In genomic region chr14:102510387-102510786, GRCm38 (mm10) we compare ENCODE assay signal across 7 mouse cellular contexts.
DNase-seq lines count a peak whose midpoint lies in the region; TF ChIP-seq lines count a peak whose summit lies in the region.

No protein-coding gene starts in this region.

- no peaks in the 10 kb centered on the region for H3K27me3 ChIP-seq in CH12.LX (replicated peaks)

- DNase-seq in CH12.LX (ENCODE audit: extremely low read depth) (peak; percentile 71), NIH3T3 (ENCODE audit: low read depth) (peak; percentile 69)
- peak; percentile 25 for DNase-seq in cerebellum, adult 9-11 months
- DNase-seq in gastrocnemius, postnatal 10 days = peak; percentile 68
- DNase-seq in layer of hippocampus, adult 8-10 months (ENCODE audit: low spot score in 2 of 2) = peak; percentile 17 to 54
- DNase-seq in lung, postnatal 36 days = peak; percentile 52
- DNase-seq in skeletal muscle tissue, adult 2 months (ENCODE audit: low read depth, low spot score) = peak; percentile 28

- no peaks in the 10 kb centered on the region for H3K36me3 ChIP-seq in CH12.LX (replicated peaks in 1 of 2; ENCODE audit: control insufficient read depth in 1 of 2, insufficient read depth in 1 of 2, low read length in 1 of 2)

- TF ChIP-seq EP300 in CH12.LX (IDR thresholded peaks at IDR 0.05; ENCODE audit: low read length) = no peak

- H3K4me2 ChIP-seq in CH12.LX (ENCODE audit: insufficient read depth, low read depth, poor library complexity, severe bottlenecking) = no peak overlapping the region

- H3K9me3 ChIP-seq in CH12.LX (replicated peaks; ENCODE audit: low read length) = no peaks in the 10 kb centered on the region

- H3K4me3 ChIP-seq in CH12.LX (replicated peaks in 1 of 3; ENCODE audit: low read depth in 2 of 3, low read length in 2 of 3, poor library complexity in 1 of 3) = no peak overlapping the region

- peak; percentile 91 for TF ChIP-seq RAD21 in CH12.LX (IDR thresholded peaks at IDR 0.05; ENCODE audit: low read depth, low read length)

- no peak overlapping the region for H3K9ac ChIP-seq in CH12.LX (ENCODE audit: insufficient read depth, low read depth)

- dilution Hi-C loops in CH12.LX (cut with MboI; ENCODE audit: extremely low pct_ligation_motif_present, extremely low pct_unique_long_range_greater_than_20kb, low sequenced_read_pairs) = no loop called here

- peak; percentile 81 to 88 for TF ChIP-seq CTCF in CH12.LX (conservative IDR thresholded peaks at IDR 0.05 in 1 of 2, IDR thresholded peaks at IDR 0.05 in 1 of 2; ENCODE audit: low read depth in 2 of 2, low read length in 2 of 2)

- H3K27ac ChIP-seq in CH12.LX (ENCODE audit: insufficient read depth, low read depth) = no peak overlapping the region

- no peaks in the 10 kb centered on the region for H3K79me2 ChIP-seq in CH12.LX (replicated peaks; ENCODE audit: control insufficient read depth, extremely low read depth, insufficient read depth, poor library complexity, severe bottlenecking)

- in situ Hi-C loops in CH12.LX (cut with MboI; ENCODE audit: low pct_ligation_motif_present, low pct_unique_long_range_greater_than_20kb, low sequenced_read_pairs) = loop anchor here (10.0 to 25.0 kb wide), 2 partner anchors 477 to 556 kb away; partner anchors contain the start of gene Kctd12

- TF ChIP-seq POLR2A in CH12.LX (IDR thresholded peaks at IDR 0.05; ENCODE audit: low read depth, low read length) = no peak

- peaks cover 0 to 13% of the 10 kb centered on the region in 2 experiments; a peak in 2 of 4 replicates for H3K4me1 ChIP-seq in CH12.LX (ENCODE audit: control insufficient read depth in 1 of 2, insufficient read depth in 2 of 2)

TF ChIP-seq in CH12.LX, 34 proteins besides CTCF, POLR2A, EP300 and RAD21:
- TF ChIP-seq SMC3 (IDR thresholded peaks at IDR 0.05; ENCODE audit: low read depth, low read length) (peak; percentile 84), USF2 (conservative IDR thresholded peaks at IDR 0.05; ENCODE audit: low read depth, low read length) (no peak), ZC3H11A (IDR thresholded peaks at IDR 0.05; ENCODE audit: low read depth, low read length) (peak; percentile 42), PAX5 (IDR thresholded peaks at IDR 0.05; ENCODE audit: low read length) (no peak), TCF12 (IDR thresholded peaks at IDR 0.05; ENCODE audit: low read depth, low read length) (0 out of 2 replicates have a peak, but pooled peaks have one; percentile 23), JUN (IDR thresholded peaks at IDR 0.05; ENCODE audit: insufficient read depth, low read depth, low read length) (no peak), ELF1 (IDR thresholded peaks at IDR 0.05; ENCODE audit: low read depth, low read length) (peak; percentile 27; the same call in 1 of the 2 replicates), GABPA (IDR thresholded peaks at IDR 0.05; ENCODE audit: insufficient replicate concordance, low read depth, low read length) (no peak), USF1 (IDR thresholded peaks at IDR 0.05; ENCODE audit: low read depth, low read length) (no peak), ZNF384 (IDR thresholded peaks at IDR 0.05; ENCODE audit: low read depth, low read length) (no peak)
TF ChIP-seq in CH12.LX: peak in this region for 4.
